Mouse (Mus musculus): Measurements from ENCODE around the gene Golm1. TPM values are rescaled to one million over a fixed set of nuclear protein-coding genes. Genes with fewer than 3 reads are reported as not detected.
"Not testable (repeated sequence)": the region's sequence is repeated elsewhere in the genome, so short reads cannot be mapped to it uniquely, and the experiment has no call there.

Golm1 gene
- total RNA-seq, 2 experiments from 2014 or later: 15.5 to 15.6 TPM

DNA sequence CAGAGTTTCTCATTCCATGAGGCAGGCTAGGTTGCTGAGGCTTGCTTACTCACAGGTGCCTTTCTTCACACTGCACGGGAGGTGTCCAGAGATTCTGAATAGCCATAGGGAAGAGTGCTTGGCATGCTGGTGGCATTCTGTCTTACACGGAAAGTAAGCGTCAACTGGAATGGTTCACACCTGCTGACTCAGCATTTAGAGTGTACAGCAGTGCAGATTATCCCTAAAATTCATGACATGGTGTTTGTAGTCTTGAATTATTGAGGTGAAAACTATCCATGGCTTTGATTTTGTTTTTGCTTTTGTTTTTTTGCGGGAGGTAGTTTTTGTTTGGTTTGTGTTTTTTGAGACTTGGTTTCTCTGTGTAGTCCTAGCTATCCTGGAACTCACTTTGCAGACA is 65.7 kb downstream of the Golm1 start:
- intact Hi-C loops (cut with DNase I): no loop called here
- no peak for DNase-seq (ENCODE audit: low spot score in 2 of 2)

DNA sequence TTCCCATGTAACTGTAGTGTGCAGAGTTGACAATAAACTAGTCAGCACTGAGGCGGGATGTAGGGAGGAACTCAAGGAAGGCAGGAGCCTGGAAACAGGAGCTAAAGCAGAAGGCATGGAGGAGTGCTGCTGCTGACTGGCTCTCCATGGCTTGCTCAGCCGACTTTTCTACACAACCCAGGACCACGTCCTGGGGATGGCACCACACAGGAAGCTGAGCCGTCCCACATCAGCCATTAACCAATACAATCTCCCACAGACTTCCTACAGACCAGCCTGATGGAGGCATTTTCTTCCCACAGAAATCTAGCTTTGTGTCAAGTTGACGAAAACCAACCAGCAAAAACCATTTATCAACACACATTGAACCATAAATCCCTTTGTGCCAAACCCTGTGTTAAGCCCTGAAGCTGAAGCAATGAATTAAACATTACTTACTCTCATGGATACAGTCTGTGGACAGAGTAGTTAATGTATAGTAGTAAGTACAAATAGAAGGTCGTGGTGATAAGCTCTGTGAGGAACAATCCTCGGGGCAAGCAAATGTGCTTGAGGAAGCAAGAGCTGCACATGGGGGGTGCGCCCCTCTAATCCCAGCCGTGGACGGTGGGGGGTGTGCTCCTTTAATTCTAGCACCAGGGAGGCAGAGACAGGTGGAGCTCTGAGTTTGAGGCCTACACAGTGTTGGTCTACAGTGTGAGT is 70.2 kb downstream of the Golm1 start:
- intact Hi-C loops (cut with DNase I): no loop called here
- no peak for DNase-seq (ENCODE audit: low spot score in 2 of 2)

DNA sequence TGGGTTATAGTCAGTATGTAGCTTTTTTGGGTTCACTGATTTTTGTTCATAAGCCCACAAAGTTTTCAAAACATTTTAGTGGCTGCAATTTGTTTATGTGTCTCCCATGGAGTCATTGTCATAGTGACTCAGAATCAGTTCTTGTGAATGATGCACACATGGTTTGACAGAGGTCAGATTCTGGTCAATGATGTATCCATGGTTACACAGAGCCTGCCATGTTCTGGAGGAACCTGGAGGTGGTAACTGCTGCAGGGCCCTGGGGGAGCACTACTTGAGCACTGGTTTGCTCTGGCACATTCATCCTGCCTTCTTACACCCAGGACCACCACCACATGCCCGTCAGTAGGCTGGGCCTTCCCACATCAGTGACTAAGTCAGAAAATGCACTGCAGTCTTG is 71.1 kb downstream of the Golm1 start:
- DNase-seq (ENCODE audit: low spot score in 2 of 2): no peak
- intact Hi-C loops (cut with DNase I): no loop called here

DNA sequence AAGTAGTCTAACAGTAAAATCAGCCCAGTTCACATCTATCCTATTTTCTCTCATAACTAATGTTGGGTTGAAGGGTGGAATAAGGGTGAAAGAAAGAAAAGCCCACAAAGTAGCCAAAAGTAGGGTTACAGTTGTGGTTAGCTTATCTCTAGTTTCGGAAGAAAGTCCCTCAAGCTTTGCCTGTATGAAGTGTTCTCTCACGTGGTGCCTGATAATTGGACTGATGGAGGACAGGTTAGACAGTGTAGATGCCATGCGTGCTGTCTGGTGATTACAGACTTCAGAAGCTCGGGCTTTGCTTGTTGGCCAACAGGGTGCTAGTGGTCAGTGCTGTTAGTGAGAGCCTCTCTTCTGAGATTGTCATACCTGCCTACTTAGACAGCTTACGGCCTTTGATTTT is 72.5 kb downstream of the Golm1 start:
- DNase-seq (ENCODE audit: low spot score in 2 of 2): no peak
- intact Hi-C loops (cut with DNase I): no loop called here

DNA sequence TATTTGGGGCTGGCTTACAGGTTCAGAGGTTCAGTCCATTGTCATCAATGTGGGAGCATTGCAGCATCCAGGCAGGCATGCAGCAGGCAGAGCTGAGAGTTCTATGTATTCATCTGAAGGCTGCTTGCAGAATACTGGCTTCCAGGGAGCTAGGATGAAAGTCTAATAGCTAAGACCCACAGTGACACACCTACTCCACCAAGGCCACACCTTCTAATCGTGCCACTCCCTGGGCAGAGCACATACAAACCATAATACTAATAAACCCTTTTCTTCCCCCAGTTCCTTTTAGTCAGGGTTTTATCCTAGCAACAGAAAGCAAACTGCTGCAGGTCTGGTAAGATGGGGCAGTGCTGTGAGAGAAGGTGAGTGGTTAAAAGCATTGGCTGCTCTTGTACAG is 83.0 kb downstream of the Golm1 start:
- no peak for DNase-seq (ENCODE audit: low spot score in 2 of 2)
- intact Hi-C loops (cut with DNase I): no loop called here

DNA sequence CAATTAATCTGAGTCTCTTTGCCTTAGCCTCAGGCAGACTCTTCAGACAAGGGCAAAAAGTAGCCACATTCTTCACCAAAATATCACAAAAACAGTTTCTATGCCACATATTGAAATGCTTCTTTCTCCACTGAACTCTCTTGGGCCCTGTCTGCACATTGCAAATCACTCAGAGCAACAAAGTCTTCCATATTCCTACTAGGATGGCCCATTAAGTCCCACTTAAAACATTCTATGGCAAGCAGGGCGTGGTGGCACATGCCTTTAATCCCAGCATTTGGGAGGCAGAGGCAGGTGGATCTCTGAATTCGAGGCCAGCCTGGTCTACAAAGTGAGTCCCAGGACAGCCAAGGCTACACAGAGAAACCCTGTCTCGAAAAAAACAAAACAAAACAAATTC is 83.6 kb downstream of the Golm1 start:
- intact Hi-C loops (cut with DNase I); DNase-seq (ENCODE audit: low spot score in 2 of 2): not testable (repeated sequence)

DNA sequence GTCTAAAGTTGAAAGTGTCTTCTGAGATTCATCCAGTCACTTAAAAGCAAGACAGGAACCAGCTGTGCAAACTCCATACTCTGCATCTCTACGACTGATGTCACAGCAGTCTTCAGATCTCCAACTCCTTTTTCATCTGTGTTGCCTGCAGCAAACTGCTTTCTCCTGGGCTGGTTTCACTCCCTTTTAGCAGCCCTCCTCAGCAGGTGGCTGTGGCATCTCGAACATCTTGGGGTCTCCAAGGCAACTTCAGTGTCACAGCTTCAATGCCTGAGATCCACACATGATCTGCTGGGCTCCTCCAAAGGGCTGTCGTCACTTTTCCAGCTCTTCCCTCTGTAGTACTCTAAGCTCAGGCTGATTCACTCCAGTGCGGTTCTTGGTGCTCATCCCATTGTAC is 84.9 kb downstream of the Golm1 start:
- intact Hi-C loops (cut with DNase I): no loop called here
- no peak for DNase-seq (ENCODE audit: low spot score in 2 of 2)

DNA sequence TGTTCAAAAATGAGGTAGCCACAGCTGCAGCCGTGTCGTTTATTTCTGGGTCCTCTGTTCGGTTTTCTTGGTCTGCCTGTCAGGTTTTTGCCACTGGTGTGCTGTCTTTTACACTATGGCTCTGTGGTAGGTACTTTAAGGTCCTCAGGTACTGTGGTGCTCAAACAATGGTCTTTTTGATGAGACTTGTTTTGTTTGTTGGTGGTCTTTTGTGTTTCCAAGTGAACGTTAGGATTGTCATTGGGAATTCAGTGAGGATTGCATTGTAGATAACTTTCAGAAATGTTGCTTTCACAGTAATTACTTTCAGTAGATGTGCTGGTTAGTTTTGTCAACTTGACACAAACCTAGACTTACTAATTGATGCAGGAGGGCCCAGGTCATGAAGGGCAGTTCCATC is 85.9 kb downstream of the Golm1 start:
- intact Hi-C loops (cut with DNase I): no loop called here
- no peak for DNase-seq (ENCODE audit: low spot score in 2 of 2)

DNA sequence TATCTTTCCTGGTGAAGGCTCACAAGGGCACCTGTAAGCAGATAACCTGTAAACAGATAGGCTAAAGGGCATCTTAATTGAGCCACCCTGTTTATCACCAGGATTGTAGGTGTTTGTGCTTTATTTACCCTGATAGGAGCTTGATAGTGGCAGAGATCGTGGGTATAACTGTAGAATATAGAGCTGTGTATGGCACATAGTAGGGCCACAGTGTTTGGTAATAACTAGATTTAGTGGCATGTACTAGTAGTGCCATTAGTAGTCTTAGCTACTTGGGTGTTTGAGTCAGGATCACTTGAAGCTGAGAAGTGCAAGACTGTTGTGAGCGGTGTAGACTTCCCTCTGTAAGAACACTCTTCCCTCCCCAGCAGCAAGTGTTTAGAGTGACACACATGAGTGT is 88.4 kb downstream of the Golm1 start:
- intact Hi-C loops (cut with DNase I): no loop called here
- DNase-seq (ENCODE audit: low spot score in 2 of 2): no peak

DNA sequence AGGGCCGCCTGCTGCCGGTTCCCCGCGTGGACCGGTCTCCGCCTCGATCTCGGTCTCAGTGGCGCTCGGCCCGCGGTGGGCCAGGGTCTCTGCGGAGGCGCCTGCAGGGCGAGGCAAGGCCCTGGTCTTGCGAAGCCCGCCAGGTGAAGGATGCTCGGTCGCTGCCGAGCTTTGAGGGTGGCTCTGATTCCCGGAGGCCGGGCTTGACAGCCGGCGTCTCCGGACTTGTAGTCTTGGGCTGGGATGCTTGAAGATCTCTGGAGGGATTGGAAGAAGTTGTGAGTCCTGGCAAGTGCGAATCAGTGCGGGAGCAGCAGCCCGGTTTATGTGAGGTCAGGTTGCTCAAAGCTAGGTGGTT is 90.0 kb downstream of the Golm1 start:
- peak in 1 of 2 experiments; percentile 20 for DNase-seq (ENCODE audit: low spot score in 2 of 2)
- intact Hi-C loops (cut with DNase I): loop anchor here (1.0 kb wide), 1 partner anchor 28 kb away; no protein-coding TSS in a partner anchor

DNA sequence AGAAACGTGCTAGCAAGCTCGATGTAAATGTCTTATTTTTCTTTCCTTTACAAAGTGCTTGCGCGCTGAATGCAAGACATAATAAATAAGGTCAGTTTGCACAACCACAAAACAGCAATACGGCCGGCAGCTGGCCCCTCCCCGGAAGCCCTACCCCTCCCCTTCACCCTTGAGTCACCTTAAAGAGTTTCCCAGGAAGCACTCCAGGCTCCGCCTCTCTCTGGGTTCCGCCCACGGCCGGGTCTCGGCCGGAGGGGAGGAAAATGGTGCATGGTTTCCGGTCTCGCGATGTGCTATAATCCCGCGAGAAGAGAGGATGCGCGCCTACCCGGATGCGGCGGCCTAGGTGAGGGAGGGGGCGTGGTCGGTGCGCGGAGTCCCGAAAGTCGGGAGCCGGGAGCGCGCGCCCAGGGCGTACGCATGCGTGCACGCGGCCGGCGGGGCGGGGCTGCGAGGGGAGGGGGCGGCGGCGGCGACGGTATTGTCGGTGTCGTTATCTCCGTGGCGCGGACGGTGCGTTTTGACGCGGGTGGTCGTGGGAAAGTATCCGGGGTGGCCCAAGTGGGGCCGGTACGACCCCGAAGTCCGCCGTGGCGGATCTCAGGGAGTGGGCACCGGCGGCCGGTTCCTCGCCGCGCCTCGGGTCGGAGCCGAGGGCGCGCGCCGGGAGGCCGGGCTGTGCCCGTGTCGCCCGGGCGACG is 90.5 kb downstream of the Golm1 start, which contains the start of the genes Agtpbp1 and Naa35:
Agtpbp1 (minus strand) TSS at position 281 of the 701 bp plus-strand sequence.
Naa35 (plus strand) TSS at position 313 of the 701 bp plus-strand sequence.
- peak; percentile 99 to 100 for DNase-seq (ENCODE audit: low spot score in 2 of 2)
- intact Hi-C loops (cut with DNase I): loop anchor here (1.0 kb wide), 2 partner anchors 25 to 28 kb away; no protein-coding TSS in a partner anchor

Other genes with a start within 250 kb of the Golm1 start
- 100 to 1,000 TPM; 326 to 365 TPM for gene Agtpbp1, start 90.6 kb downstream of the Golm1 start, total RNA-seq (2021)
- gene Naa35, start 90.6 kb downstream of the Golm1 start, total RNA-seq (2021): 10 to 100 TPM; 89.8 to 98.0 TPM
- not detected for gene 4921517D22Rik, start 18.3 kb upstream of the Golm1 start, total RNA-seq (2021)
- under 1 TPM; 0.13 to 0.18 TPM for gene Spata31d1a, start 34.5 kb upstream of the Golm1 start, total RNA-seq (2021)
- gene Spata31d1b, start 36.5 kb upstream of the Golm1 start, total RNA-seq (2021): not detected
- under 1 TPM in 1 of 2 experiments, not detected in 1; 0.08 TPM for gene Spata31d1d, start 55.9 kb upstream of the Golm1 start, total RNA-seq (2021)
- gene 1700014D04Rik, start 70.9 kb upstream of the Golm1 start, total RNA-seq (2021): 1 to 10 TPM; 1.0 to 1.1 TPM
- 100 to 1,000 TPM; 119 to 121 TPM for gene Isca1, start 94.0 kb upstream of the Golm1 start, total RNA-seq (2021)
- gene Gm49354, start 106.4 kb upstream of the Golm1 start, total RNA-seq (2021): not detected
- 10 to 100 TPM; 60.9 to 66.6 TPM for gene Tut7, start 147.3 kb upstream of the Golm1 start, total RNA-seq (2021)

Measured in left cerebral cortex, postnatal 14 days (tissue).